Mouse (Mus musculus) lung, adult 2 months (tissue): Measurements from ENCODE around the gene Pak4.

Experiments
- CTCF ChIP-seq: fragments of 200-500 bp; IDR thresholded peaks from 2 replicates; pipeline ENCODE4 v1.5.1; 2011; ENCODE audit warnings: mild to moderate bottlenecking, low read length, control low read depth; ENCODE audit not compliant: insufficient read depth
- POLR2A ChIP-seq: fragments of 200-500 bp; IDR thresholded peaks from 2 replicates; pipeline ENCODE4 v1.6.1; 2011; ENCODE audit warnings: low read depth, mild to moderate bottlenecking, control low read depth, low read length, borderline replicate concordance; ENCODE audit errors: extremely low read depth

- no peak for TF ChIP-seq CTCF
- no peak for TF ChIP-seq POLR2A
Measured at GRCm38 (mm10) chr7:28601668-28602067, 3.7 kb upstream of the Pak4 start.
